Mouse (Mus musculus): ENCODE measurements around the gene Emx1.

Emx1 gene

DNA sequence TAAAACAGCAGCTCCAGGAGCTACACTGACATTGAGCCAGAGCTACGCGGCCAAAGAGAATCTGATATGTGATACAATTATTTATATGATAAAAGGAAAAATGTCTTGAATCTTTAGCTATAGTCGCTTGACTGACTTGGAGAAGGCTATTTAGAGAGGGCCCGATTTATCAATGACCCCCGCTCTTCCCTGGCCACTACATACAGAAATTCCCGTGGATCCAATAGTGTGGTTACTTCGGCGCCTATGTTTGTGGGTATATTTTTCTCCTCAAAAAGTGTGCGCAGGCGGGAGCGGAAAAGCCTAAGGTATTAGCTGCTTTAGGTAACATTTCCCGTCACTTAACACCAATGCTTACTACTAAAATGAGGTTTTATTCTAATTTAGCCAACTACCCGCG lies 2.1 kb downstream of the Emx1 start:
- no peak for DNase-seq (ENCODE audit: low read depth, low spot score)

DNA sequence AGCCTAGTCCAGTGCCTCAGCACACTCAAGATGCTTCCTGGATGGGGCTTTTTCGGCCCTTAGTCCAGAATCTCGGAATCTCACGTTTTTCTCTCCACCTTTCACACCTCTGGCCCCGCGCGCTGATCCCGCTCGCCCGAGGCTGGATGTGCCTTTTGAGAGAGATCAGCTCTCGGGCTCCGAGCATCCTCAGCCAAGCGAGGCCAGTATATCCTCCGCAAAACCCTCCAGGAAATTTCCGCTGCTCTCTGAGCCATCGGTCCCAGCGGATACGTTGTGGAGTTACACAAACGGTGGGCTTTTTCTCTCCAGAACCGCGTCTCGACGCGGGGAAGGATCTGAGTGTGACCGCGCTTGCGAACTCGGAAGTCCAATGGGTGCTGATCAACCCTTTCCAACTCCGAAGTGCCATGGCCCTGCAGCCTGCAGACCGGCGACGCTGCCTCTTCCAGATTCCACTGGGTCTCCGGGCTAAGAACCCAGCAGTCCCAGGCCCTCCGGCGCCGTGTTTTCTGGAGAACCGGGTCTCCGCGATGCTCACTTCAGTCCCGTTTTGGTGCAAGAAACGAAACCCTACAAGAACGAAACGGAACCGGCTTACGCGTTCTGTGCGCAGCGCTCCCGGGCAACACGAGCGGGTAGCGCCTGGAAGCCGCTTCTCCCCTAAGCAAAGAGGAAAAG lies 2.8 kb downstream of the Emx1 start:
- DNase-seq (ENCODE audit: low read depth, low spot score) = peak; percentile 51

DNA sequence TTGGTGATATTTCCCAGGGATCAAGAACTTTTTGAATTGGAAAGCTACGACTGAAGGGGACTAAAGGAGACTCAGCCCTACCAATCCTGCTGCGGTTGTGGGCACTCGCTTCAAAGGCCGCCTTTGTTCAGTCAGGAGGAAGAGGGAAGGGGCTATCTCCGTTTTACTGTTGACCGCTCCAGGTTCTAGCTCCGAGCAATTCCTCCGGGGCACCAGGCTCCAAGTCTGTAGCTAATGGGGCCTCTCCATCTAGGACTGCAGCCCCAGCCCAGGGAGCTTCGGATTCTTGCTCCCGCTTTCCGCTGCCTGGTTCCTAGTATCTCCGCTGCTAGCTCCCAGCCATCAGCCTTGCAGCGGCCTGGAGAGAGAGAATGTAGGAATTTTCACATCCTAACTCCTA lies 3.4 kb downstream of the Emx1 start:
- no peak for DNase-seq (ENCODE audit: low read depth, low spot score)

DNA sequence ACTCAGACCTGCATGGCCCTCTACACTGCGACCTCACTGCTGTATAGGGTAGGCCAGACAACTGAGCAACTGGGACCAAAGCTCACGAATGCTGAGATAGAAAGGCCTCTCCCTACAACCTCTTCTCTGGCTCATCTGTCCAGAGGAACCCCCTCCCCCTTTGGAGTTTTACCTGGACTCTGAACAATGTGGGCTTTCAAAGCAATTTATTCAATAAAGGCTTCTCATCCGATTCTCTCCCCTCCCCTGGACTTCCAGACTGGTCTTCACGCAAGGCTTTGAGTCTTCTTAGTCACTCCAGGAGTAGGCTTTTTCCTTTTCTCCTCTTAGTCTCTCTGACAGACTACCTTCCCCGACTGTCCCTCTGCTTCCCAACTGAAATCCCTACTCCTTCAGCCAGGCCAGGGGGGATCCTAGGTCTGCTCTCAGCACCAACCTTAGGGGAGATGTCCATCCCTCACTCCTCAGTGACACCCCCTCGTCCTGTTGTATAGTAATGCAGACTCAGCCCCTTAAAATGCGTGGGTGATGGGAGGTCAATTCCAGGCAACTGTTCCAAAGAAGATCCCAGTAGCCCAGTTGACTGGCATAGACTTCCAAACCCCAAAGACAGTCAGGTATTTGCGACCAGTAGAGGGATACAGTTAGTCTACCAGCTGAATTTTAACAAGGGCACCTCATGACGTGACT lies 4.7 kb downstream of the Emx1 start:
- no peak for DNase-seq (ENCODE audit: low read depth, low spot score)

DNA sequence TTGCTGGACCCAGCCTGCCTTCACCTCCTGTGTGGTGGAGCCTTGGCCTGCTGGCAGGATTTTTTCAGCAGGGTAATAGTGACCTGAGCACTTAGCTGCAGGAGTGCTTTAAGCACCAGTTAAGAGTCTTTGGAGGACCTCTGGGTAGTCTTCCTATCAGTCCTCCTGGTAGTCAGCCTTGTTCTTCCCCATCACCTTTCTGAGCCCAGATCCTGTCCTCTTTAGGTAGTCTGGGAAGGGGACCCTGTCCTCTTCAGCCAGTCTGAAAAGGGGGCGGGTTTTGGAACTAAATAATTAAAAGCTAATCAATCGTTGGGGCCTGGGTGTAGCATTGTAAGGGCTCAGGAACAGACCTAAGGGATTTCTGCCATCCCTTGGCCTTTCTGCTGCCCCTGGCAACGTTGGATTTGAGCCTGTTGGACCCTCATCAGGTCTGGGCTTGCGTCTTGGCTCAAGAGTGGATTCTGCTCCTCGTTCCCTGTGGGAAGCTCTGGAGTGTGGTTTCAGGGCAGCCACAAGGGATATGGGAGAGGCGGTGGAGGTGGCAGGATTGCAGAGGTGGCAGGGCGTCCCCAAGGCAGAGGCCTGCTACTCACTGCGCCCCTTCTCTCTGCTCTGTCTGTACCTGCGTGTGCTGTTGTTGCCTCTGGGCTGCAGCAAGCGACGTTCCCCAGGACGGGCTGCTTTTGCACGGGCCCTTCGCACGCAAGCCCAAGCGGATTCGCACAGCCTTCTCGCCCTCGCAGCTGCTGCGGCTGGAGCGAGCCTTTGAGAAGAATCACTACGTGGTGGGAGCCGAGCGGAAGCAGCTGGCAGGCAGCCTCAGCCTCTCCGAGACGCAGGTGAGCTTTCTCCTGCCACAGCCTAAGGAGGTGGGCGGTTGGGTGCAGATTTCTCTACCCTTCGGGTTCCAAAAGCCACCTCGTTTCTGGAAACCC lies 6.4 kb downstream of the Emx1 start:
- peak; percentile 50 for DNase-seq (ENCODE audit: low read depth, low spot score)

DNA sequence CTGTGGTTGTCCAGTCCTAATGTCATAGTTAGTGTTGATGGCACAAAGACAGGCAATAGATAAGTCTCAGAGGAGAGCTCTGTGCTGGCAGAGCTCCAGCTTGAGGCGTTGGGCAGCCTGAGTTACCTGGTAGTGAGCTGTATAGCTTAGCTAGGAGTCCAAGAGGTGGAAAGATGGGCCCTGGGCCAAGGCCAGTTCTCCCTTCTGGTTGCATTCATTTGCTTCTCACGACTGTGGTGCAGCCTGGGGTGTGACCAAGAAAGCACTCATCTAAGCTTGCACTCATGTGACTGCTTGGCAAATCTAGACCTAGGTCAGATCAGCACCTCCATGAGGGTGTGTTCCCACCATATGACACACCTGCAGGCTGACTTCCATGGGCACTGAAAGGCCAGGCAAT lies 10.7 kb downstream of the Emx1 start:
- no peak for DNase-seq (ENCODE audit: low read depth, low spot score)

DNA sequence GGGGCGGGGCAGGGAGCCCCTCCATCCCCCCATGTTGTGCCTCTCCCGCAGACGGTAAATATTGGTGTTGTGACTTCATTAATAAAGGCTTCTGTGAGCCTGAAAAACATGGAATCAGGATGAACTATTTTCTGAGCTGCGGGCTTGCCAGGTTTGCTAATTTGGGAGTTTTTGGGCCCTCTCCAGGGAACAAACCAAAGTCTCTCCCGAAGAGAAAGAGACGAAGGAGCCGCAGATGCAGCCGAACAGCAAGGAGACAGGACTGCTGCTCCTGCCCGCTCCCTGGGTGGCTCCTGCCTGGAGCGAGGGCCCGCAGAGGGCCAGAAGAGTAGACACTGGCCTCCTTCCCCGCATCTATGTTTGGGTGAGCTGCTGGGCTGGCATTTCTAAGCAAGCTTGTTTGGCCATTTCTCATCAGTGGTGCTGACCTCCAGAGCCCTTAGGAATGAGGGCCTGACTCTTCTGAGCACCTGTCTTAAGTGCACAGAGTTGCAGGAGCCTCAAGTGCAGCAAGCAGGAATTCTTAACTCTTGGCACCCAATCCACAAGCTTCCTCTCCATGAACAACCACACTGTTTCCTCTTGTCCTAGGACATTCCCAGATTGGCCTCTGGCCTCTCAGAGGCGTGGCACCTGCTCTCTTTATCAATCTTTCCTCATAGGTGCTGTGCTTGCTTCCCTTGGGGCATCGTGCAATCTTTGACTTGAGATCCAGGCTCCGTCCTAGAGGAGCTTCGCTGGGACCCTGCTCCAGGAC lies 19.1 kb downstream of the Emx1 start:
- peak; percentile 76 for DNase-seq (ENCODE audit: low read depth, low spot score)

DNA sequence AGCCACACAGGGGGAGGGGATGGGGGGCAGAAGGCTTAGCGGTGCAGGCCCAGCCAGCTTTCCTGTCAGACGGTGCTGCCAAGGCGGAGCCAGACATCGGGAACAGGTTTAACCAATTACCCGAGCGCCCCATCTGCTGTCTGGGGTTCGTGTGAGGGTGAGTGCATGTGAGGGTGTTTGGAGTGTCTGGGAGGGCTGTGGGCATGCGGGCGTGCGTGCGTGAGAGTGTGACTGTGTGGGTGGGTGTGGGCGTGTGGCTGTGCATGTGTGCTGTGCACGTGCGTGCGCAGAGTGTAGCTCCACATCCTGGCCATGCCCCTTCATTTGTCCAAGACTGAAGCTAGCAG lies 19.7 kb downstream of the Emx1 start:
- peak; percentile 73 for DNase-seq (ENCODE audit: low read depth, low spot score)

DNA sequence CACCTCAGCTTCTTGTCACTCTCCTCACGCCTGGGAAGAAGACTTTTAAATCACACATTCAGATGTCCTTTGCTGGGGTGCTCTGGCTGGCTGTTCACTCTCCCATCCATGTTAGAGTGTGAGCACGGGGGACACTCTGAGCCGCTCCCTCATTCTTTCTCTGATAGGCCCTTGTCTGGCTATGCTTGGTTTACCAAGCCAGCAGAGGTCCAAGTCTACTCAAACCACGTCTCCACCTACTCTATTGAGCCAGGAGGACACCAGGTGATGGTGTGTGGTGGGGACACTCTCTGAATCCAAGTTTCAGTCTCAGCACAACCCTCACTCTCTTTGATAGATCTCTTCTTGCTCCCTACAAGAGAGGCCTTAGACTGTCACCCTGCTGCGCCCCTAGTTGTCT lies 20.1 kb downstream of the Emx1 start:
- no peak for DNase-seq (ENCODE audit: low read depth, low spot score)

DNA sequence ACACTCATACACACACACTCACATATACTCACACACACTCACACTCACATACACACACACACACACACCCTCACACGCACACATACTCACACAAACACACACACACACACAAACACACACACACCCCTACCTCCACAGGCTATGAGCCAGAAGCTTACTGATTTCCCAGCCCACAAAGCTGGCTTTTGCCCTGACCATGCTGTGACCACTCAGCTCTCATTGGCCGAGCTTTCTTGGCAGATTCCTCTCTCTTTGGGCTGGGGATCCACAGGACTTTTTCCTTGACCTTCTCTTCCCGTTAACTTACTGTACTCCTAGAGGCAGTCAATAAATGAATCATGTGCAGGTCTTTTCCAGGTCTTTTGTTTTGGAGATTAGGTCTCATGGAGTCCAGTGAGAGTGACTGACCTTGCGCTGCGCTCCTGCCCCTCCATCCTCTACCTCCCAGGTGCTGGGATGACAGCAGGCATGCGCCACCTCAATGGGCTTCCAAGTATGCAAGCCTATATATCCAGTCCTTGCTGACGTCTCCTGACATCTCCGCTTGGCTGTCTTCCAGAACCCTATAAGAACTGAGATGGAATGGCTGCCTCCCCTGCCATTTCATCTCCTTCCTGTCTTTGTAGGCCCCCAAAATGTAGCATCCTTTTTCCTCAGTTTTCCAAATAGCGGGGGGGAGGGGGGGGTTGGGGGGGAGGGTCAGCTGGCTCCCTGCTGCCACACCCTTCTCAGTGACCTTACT lies 22.2 kb downstream of the Emx1 start:
- DNase-seq (ENCODE audit: low read depth, low spot score) = no peak

DNA sequence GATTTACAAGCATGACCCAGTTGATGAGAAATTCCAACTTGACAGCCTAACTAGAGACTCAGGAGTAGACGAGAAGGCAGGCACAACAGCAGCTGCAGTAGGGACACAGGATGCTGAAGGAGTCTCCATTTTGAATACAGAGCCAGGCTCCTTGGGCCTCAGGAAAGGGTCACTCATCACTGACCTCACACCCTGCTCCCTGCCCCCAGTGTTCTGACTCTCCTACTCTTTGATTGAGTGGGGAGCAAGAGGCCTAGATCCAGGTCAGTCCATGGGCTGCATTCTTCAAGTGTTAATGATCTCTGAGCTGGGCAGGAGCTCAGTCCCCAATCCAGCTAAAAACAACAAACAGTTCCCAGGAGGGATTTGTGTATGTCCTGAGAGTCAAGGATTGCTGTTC lies 23.4 kb downstream of the Emx1 start:
- no peak for DNase-seq (ENCODE audit: low read depth, low spot score)

DNA sequence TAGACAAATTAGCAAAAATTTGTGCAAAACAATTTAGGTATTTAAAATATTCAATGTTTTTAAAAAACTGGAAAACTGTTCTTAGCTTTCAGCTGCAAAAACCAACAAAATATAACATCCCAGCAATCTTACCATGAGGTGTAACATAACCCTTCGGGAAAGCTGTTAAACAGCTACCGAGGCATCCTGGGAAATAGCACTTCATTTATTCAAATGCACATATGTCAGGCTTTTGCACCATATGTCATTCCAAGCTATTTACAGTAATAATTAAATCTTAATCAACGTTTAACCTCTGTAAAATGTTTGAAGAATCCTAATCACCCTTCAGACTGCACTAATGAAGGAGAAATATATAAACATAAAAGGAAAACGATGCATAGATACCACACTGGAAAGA lies 31.0 kb downstream of the Emx1 start:
- DNase-seq (ENCODE audit: low read depth, low spot score) = peak; percentile 80

DNA sequence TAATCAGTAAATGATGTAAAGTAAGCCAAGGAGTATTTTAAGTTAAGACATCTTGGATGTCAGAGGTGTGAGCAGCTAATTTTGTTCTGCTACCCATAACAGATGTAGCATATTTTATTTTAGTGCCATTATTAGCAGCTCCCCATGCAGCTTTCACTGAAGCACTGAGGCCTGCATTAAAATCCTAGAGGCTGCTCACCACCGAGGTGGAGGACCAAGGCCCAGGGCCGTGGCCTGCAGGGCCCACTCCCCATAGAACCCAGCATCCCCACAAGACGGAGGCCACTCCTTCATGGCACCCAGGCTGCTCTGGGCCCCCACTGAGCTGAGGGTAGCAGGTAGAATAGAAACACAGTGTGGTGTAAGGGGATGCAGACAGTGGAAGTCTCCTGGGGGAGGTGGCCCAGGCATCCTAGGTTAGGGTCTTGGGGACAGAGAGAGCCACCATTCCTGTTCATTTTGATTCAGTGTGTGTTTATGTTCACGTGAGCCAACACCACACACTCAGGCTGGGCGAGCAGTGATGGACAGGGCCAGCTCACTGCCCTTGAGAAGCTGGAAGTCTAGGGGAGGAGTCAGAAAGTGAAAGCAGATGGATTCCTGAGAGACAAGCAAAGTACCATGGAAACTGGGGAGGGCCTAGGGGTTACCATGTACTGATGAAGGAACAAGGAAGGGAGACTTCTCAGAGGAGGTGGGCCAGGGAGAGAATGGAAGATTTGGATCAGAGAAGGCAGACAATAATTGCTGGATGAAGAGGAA lies 31.6 kb downstream of the Emx1 start:
- peak; percentile 71 for DNase-seq (ENCODE audit: low read depth, low spot score)

DNA sequence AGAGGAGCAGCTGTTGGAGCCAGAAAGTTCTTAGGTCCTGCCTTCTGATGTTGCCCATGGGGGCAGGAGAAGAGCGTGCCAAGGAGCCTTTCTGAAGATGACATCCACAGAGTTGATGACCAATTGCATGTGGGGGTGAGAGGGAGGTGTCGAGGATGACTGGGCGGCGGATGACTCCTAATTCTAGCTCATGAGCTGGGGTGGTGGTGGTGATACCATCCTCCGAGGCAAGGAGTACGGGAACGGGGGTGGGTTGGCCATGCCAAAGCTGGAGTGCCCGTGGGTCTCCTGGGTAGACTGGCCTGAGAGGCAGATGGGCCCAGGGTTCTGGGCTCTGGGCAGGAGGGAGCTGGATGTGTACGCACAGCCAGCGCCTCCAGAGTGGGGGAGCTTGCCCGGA lies 32.5 kb downstream of the Emx1 start:
- peak; percentile 62 for DNase-seq (ENCODE audit: low read depth, low spot score)

DNA sequence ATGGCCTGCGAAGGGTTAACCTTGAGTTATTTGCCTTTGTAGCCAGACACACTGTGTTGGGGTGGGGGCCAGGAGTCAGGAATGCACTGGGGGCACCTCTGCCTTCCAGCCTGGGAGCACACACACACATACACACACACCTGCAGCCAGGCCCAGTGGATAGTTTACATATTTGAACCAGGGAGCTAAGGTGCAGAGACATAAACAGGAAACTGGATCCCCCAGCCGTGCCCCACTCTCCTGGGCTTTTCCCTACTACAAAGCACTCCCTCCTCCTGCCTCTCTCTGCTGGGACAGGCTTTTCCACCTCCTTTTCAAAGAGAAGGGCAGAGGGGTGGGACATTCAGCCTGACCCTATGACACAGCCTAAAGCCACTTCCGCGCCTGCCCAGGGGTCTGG lies 33.7 kb downstream of the Emx1 start:
- no peak for DNase-seq (ENCODE audit: low read depth, low spot score)

DNA sequence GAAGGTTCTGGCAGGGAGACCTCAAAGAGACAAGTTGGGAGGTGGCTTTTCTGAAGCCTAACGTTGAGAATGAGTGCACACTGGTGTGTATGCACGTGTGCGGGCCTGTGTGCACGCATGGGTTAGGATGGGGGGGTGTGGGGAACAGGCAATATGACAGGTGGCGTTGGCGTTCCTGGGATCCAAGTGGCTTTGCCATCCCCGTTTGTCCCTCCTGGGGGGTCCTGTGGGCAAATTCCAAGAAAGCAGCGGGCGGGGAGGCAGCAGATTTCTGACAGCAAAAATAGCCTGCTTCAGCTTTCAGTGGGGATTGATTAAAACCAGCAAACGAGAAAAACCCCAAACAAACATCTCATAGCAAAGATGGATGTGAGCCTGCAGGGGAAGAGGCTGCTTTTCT lies 35.3 kb downstream of the Emx1 start:
- peak; percentile 57 for DNase-seq (ENCODE audit: low read depth, low spot score)

DNA sequence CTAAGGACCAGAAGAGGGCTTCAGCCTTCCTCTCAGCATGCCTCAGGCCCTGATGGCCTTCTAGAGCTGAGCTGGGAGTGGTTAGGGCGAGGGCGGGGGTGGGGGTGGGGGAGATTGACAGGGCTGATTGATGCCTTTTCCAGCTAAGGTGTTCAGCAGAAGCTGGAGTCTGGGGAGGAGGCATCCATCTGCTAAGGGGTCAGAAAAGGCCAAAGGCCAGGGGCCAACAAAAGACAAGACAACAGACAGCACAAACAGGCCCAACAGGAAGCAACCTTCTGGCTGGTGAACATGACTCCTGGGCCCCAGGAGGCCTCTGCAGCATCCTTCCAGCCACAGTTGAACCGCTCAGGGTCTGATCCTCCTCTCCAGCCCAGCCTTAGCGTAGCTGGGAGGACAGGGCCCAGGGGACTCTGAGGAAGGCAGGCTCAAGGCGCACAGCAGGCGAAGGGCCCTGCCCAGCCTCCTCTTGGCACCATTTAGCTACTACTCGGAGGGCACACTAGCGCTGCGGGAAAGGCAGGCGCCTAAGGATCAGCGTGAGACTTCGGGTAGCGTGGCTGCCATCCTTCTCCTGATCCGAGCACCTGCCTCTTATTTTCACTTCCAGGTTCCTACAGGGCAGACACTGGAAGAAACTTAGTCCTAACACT lies 36.4 kb downstream of the Emx1 start:
- no peak for DNase-seq (ENCODE audit: low read depth, low spot score)

DNA sequence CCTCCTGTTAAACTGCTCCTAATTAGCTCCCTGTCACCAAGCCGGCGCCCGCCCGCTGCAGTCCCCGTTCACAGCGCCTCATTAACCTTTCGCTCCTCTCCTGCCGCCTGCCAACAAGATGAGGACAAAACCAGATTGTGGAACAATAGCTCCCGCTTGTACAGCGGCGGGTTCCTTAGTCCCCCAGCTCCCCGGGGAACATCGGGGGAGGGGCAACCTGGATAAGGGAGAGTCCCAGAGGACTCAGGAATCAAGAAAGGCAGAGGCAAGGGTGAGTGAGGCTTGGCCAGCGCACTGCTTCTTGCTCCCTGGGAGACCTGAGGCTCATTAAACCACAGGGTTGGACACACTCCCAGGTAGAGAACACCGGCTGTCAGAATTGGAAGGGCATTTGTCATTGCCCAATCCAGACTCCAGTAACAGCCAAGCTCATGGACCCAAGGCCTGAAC lies 37.2 kb downstream of the Emx1 start:
- peak; percentile 79 for DNase-seq (ENCODE audit: low read depth, low spot score)

DNA sequence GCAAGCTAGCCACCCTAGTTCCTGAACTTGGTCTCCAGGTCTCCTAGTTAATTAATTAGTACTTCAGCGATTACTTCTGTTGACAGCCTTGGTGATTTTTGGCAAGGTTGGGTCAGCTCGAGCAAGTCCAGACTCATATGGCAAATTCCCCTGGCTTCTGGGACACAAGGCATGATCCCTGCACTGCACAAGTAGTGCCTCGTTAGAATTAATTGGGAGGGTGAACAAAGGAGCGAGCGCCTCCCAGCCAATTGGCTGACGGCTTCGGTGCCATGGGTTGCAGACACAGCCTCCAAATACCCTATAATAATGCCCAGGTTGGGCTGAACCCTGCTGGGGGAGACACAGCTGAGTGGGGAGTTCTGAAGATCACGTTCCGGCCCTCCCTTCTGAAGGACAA lies 39.3 kb downstream of the Emx1 start:
- no peak for DNase-seq (ENCODE audit: low read depth, low spot score)

DNA sequence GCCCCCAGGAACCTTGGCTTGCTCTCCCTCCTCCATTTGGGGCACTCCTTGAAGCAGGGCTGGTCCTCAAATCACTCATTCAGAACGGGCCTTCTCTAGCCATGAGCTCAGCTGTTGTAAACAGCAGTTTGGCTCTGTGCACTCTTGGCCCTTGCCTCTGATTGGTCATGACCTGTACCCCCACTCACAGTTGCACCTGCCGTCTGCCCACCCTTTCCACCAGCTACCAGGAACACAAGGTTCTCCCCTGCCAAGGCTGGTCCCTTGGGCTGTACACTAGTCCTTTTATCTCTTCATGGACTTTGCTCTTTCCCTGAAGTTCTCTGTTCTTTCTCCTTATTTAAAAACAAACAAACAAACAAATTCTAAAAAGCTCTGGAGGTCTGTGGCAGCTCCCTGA lies 40.3 kb downstream of the Emx1 start:
- no peak for DNase-seq (ENCODE audit: low read depth, low spot score)

All from brain, adult 2 months (tissue).